Mouse (Mus musculus) midbrain, embryonic 14.5 days (tissue): ENCODE results near the gene Zdhhc1. TPM values are rescaled to one million over a fixed set of nuclear protein-coding genes. Genes with fewer than 3 reads are reported as not detected.
A peak's percentile ranks its signal among the peaks of the same experiment; 100 is the strongest.

Source experiments
- ATAC-seq: fragments of 200-750 bp; cut with Nextera tagmentation; 2 replicates; pipeline ENCODE4 v1.8.0; 2017; ENCODE audit warnings: moderate number of reproducible peaks, moderate library complexity; ENCODE audit not compliant: low FRiP score, low TSS enrichment
- DNase-seq: peaks from one replicate; pipeline ENCODE4 v3.0.0-alpha.2; 2015
- H3K27ac ChIP-seq: fragments of 300-500 bp; sonication (generic); replicated peaks from 2 replicates; pipeline ENCODE4 v1.5.1; 2014; ENCODE audit warnings: mild to moderate bottlenecking, low read depth, low read length, moderate library complexity
- H3K27me3 ChIP-seq: fragments of 300-500 bp; sonication (generic); 2 replicates; pipeline ENCODE4 v1.6.1; 2014; ENCODE audit warnings: low read length, control low read depth, mixed read lengths; ENCODE audit not compliant: control insufficient read depth, insufficient read depth
- H3K36me3 ChIP-seq: fragments of 300-500 bp; sonication (generic); 2 replicates; pipeline ENCODE4 v1.6.1; 2014; ENCODE audit warnings: low read length, control low read depth; ENCODE audit not compliant: control insufficient read depth, insufficient read depth
- H3K4me1 ChIP-seq: fragments of 300-500 bp; sonication (generic); 2 replicates; pipeline ENCODE4 v1.6.1; 2014; ENCODE audit warnings: mild to moderate bottlenecking, antibody characterized with exemption, low read length, control low read depth; ENCODE audit not compliant: control insufficient read depth, insufficient read depth
- H3K4me2 ChIP-seq: fragments of 300-500 bp; sonication (generic); 2 replicates; pipeline ENCODE4 v1.6.1; 2014; ENCODE audit warnings: mild to moderate bottlenecking, low read length, moderate library complexity
- H3K4me3 ChIP-seq: fragments of 300-500 bp; sonication (generic); replicated peaks from 2 replicates; pipeline ENCODE4 v1.5.1; 2014; ENCODE audit warnings: low read depth, low read length
- H3K9ac ChIP-seq: fragments of 300-500 bp; sonication (generic); replicated peaks from 2 replicates; pipeline ENCODE4 v1.6.1; 2014; ENCODE audit warnings: mild to moderate bottlenecking, low read length, moderate library complexity
- H3K9me3 ChIP-seq: fragments of 300-500 bp; sonication (generic); 2 replicates; pipeline ENCODE4 v1.6.1; 2016; ENCODE audit warnings: low read length, control low read depth, mixed read lengths; ENCODE audit not compliant: control insufficient read depth
- WGBS: fragments of 180-500 bp; shearing (Covaris S2); extraction: QIAGEN DNeasy Blood & Tissue Kit; methylation state at CpG from one replicate; pipeline ENCODE4 v1.1.7; 2014; 5-methylcytosine and 5-hydroxymethylcytosine counted together
- polyA plus RNA-seq: library from polyadenylated mRNA; unstranded; fragments of >200 nt; fragmentation: Nextera tagmentation; extraction: Ambion mirVana; gene quantifications from 2 replicates; pipeline ENCODE4 v1.2.1, GENCODE M21; 2014

Gene Zdhhc1
- polyA plus RNA-seq, 1 experiment from 2014 or later: 25.2 TPM

GRCm38 (mm10) chr8:105467396-105467985 is 29.2 kb downstream of the Zdhhc1 start:
- Histone ChIP-seq H3K4me3 (no peak overlapping the region), H3K4me1 (peaks cover 31% of the 10 kb centered on the region), H3K27ac (0 out of 2 replicates have a peak overlapping the region, but pooled peaks have one; percentile 26), H3K9me3 (no peaks in the 10 kb centered on the region), H3K9ac (no peak overlapping the region), H3K36me3 (0 out of 2 replicates have a peak, but pooled peaks cover 9% of the 10 kb centered on the region), H3K4me2 (no peak overlapping the region), H3K27me3 (no peaks in the 10 kb centered on the region)
- ATAC-seq (no peak), DNase-seq (no peak)
- WGBS: 93% methylated on average over 10 of the region's 10 CpGs

DNA sequence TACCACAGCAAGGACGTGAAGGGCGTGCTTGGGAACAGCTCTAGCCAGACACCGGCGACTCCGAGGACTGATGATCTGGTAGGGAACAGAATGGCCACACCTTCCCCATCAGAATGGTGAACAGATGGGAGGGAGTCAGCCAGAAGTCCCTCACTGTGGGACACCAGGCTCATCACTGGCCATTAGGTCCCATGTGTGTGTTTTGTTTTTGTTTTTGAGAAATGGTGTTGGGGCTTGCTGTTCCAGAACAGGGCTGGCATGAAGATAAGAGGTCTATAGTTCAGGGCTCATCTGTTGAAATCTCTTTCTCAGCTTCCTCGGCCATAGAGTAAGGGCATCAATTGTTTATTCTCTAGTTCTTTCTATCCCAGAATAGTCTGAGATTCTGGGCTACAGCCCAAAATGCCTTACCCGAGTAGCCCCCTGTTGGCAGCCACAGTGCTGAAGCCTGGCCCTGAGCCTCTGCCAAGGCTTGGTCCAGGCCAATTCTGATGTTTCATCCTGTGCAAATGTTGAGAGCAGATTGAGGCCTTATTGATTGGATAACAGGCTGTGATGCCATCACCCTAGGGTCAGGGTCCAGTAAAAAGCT is 29.9 kb downstream of the Zdhhc1 start:
- no peaks in the 10 kb centered on the region for H3K9me3 ChIP-seq
- H3K27me3 ChIP-seq: no peaks in the 10 kb centered on the region
- DNase-seq: peak; percentile 72
- peaks cover 31% of the 10 kb centered on the region for H3K4me1 ChIP-seq
- H3K27ac ChIP-seq: 0 out of 2 replicates have a peak overlapping the region, but pooled peaks have one; percentile 0
- 85% methylated on average over 7 of the region's 7 CpGs for WGBS
- no peak for ATAC-seq
- no peak overlapping the region for H3K4me2 ChIP-seq
- no peak overlapping the region for H3K9ac ChIP-seq
- no peak overlapping the region for H3K4me3 ChIP-seq
- 0 out of 2 replicates have a peak, but pooled peaks cover 9% of the 10 kb centered on the region for H3K36me3 ChIP-seq

DNA sequence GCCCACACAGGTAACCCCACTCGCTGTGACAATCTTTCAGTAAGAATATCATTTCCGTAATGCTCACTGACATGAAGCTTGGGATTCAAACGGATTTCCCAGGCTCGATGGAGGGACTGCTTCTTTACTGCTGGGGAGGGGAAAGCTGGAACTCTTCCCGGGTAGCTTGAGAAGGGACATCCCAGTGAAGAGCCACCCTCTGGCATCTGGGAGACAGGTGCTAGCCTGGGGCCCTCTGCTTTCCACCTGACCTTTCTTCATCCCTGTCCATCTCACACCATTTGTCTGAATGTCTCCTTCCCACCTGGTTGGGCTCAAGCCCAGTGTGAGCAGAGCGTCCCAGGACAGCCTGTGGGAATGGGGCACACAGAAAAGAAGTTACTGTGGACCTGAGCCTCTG is 30.5 kb downstream of the Zdhhc1 start:
- H3K4me3 ChIP-seq: no peak overlapping the region
- ATAC-seq (no peak), DNase-seq (no peak)
- H3K9ac ChIP-seq: no peak overlapping the region
- H3K4me2 ChIP-seq: no peak overlapping the region
- 0 out of 2 replicates have a peak overlapping the region, but pooled peaks have one; percentile 0 for H3K27ac ChIP-seq
- WGBS: 92% methylated on average over 6 of the region's 6 CpGs
- H3K9me3 ChIP-seq: no peaks in the 10 kb centered on the region
- H3K4me1 ChIP-seq: peaks cover 31% of the 10 kb centered on the region
- H3K36me3 ChIP-seq: 0 out of 2 replicates have a peak, but pooled peaks cover 9% of the 10 kb centered on the region
- H3K27me3 ChIP-seq: no peaks in the 10 kb centered on the region

GRCm38 (mm10) chr8:105464595-105464994 is 32.1 kb downstream of the Zdhhc1 start:
- ATAC-seq (no peak), DNase-seq (no peak)
- 74% methylated on average over 7 of the region's 7 CpGs for WGBS
- no peak overlapping the region for H3K9ac ChIP-seq
- H3K4me2 ChIP-seq: no peak overlapping the region
- H3K27me3 ChIP-seq: no peaks in the 10 kb centered on the region
- no peak overlapping the region for H3K4me3 ChIP-seq
- peaks cover 18% of the 10 kb centered on the region for H3K4me1 ChIP-seq
- no peak overlapping the region for H3K27ac ChIP-seq
- no peaks in the 10 kb centered on the region for H3K9me3 ChIP-seq
- H3K36me3 ChIP-seq: 0 out of 2 replicates have a peak, but pooled peaks cover 9% of the 10 kb centered on the region

DNA sequence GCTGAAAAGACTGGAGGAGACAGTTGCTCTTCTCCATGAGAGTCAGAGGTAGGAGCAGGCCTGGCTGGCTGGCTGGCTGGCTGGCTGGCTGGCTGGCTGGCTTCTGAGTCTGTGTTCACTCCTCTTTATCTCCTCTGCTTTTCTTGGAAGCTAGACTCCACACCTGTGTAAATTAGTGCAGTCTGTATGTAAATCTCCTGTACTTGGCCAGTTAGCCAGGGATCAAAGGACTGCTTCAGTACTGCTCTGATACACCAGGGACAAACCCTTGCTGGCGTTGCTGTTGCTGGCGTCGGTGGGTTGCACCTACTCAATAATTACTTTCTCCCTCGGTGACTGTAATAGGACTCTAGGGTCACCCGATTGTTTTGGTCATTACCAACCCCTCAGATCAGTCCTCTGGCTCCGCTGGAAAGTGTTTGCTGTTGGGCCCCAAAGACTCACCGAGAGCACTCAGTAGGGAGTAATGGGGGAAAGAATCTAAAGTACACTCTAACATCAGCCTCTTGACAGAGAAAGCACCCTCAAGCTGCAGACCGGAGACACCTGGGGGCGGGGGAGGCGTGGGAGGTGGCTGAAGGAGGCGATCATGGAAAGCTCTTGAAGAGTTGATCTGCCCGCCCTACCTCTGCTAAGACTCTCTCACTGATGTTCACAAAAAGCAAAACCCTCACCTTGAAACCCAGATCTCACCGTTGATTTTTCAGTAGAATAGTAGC is 35.5 kb downstream of the Zdhhc1 start:
- no peak overlapping the region for H3K9ac ChIP-seq
- no peak overlapping the region for H3K27ac ChIP-seq
- H3K27me3 ChIP-seq: no peaks in the 10 kb centered on the region
- no peaks in the 10 kb centered on the region for H3K9me3 ChIP-seq
- H3K4me1 ChIP-seq: 0 out of 2 replicates have a peak, but pooled peaks cover 10% of the 10 kb centered on the region
- no peak for ATAC-seq
- H3K4me3 ChIP-seq: no peak overlapping the region
- no peak overlapping the region for H3K4me2 ChIP-seq
- no peak for DNase-seq
- 72% methylated on average over 13 of the region's 13 CpGs for WGBS
- no peaks in the 10 kb centered on the region for H3K36me3 ChIP-seq

DNA sequence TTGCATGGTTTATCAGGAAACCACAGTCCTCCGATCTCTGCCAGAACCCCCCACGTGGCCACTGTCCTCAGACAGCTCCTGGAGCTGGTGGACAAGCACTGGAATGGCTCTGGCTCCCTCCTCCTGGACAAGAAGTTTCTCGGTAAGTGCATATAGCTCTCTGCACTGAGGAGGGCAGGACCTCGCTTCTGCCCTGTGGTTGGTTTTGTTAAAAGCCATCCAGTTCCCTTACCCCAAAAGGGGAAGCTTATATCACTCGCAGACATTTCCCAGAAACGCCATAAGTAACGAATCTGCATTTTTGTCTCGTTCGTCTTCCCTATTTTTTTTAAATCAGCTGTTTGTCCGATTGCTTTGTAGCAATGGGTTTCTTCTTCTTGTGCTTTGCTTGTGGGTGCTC is 41.5 kb downstream of the Zdhhc1 start:
- no peak overlapping the region for H3K4me2 ChIP-seq
- WGBS: 70% methylated on average over 10 of the region's 10 CpGs
- no peaks in the 10 kb centered on the region for H3K4me1 ChIP-seq
- DNase-seq (no peak), ATAC-seq (no peak)
- H3K27me3 ChIP-seq: no peaks in the 10 kb centered on the region
- H3K36me3 ChIP-seq: no peaks in the 10 kb centered on the region
- H3K9ac ChIP-seq: no peak overlapping the region
- no peaks in the 10 kb centered on the region for H3K9me3 ChIP-seq
- no peak overlapping the region for H3K4me3 ChIP-seq
- no peak overlapping the region for H3K27ac ChIP-seq

- H3K27ac ChIP-seq: no peak overlapping the region
- H3K9ac ChIP-seq: no peak overlapping the region
- WGBS: 69% methylated on average over 5 of the region's 5 CpGs
- no peak for ATAC-seq
- H3K4me2 ChIP-seq: no peak overlapping the region
- no peak for DNase-seq
- H3K4me3 ChIP-seq: no peak overlapping the region
- no peaks in the 10 kb centered on the region for H3K4me1 ChIP-seq
- no peaks in the 10 kb centered on the region for H3K36me3 ChIP-seq
- H3K9me3 ChIP-seq: no peaks in the 10 kb centered on the region
- no peaks in the 10 kb centered on the region for H3K27me3 ChIP-seq
Observed at GRCm38 (mm10) chr8:105454088-105454487, 42.6 kb downstream of the Zdhhc1 start.

DNA sequence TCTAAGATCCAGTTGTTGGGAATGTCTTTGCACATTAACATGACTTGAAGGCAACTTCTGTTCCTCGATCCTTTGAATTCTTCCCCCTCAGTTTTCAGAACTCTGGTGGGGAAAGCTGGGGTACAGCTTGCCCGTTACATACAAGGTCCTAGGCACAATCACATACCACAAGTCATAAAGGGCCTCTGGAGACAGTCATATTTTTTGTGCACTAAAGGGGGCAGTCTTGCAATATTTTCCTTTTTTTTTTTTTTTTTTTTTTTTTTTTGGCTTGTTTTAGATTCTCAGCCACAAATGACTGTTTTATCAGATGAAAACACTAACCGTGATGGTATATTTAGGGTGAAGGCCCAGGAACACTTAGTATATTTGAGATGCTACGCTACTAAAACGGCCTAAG is 43.4 kb downstream of the Zdhhc1 start:
- no peak for DNase-seq
- no peak overlapping the region for H3K9ac ChIP-seq
- no peaks in the 10 kb centered on the region for H3K36me3 ChIP-seq
- no peaks in the 10 kb centered on the region for H3K9me3 ChIP-seq
- H3K4me1 ChIP-seq: no peaks in the 10 kb centered on the region
- ATAC-seq: no peak
- WGBS: 84% methylated on average over 5 of the region's 5 CpGs
- no peak overlapping the region for H3K4me2 ChIP-seq
- no peaks in the 10 kb centered on the region for H3K27me3 ChIP-seq
- no peak overlapping the region for H3K27ac ChIP-seq
- H3K4me3 ChIP-seq: no peak overlapping the region
